In genomic region chr8:47072001-47072400, GRCm38 (mm10) we compare ENCODE assay signal across 23 mouse cellular contexts.
A peak's percentile ranks its signal among the peaks of the same experiment; 100 is the strongest.
DNase-seq lines count a peak whose midpoint lies in the region; ATAC-seq lines count a peak whose summit lies in the region.
"Had no signal": no experiment of that assay in that cellular context is flagged by ENCODE, and none has a peak within 500 bp of the region (broad histone marks: within the 10 kb centered on the region; RNA-seq: fewer than 3 reads in every experiment).

No protein-coding gene starts in this region.

- H3K36me3 ChIP-seq in splenic B cell, adult 2 months (ENCODE audit: control insufficient read depth, insufficient read depth, low read length, poor library complexity, severe bottlenecking): no peaks in the 10 kb centered on the region
- H3K36me3 ChIP-seq: embryonic facial prominence, embryonic 13.5 days; embryonic facial prominence, embryonic 15.5 days; forebrain, embryonic 10.5 days; forebrain, embryonic 12.5 days; G1E had no signal

- peak; percentile 28 for DNase-seq in A20 (ENCODE audit: low read depth, low spot score)
- DNase-seq in B cell, adult 2 months: peak; percentile 23 to 25
- peak; percentile 81 for DNase-seq in splenic B cell, adult 2 months (ENCODE audit: low read depth, low spot score)
- no peak for DNase-seq in cerebellum, adult 9-11 months
- DNase-seq: adrenal gland, adult 8-10 months; adrenal gland, postnatal 14 days; adrenal gland, postnatal 36 days; cerebellum, adult 11-12 months; cerebellum, adult 2 months; cerebellum, adult 9-10 months; cerebellum, postnatal 14 days; cerebellum, postnatal 36 days; embryo, embryonic 11 days; forebrain, postnatal 0 days had no signal

- ATAC-seq in megakaryocyte-erythroid progenitor cell, adult 5-6 weeks (replicated peaks; ENCODE audit: low FRiP score, low TSS enrichment, poor library complexity, severe bottlenecking): no peak
- ATAC-seq: activated CD4-positive, CD25-positive, alpha-beta regulatory T cell, adult 4 months; forebrain, embryonic 14.5 days; forebrain, postnatal 0 days; Patski had no signal

- no peaks in the 10 kb centered on the region for H3K27me3 ChIP-seq in splenic B cell, adult 2 months (ENCODE audit: control insufficient read depth, insufficient read depth, low read length, poor library complexity, severe bottlenecking)
- H3K27me3 ChIP-seq: embryonic facial prominence, embryonic 13.5 days; embryonic facial prominence, embryonic 15.5 days; forebrain, embryonic 12.5 days; Patski had no signal
